Mouse (Mus musculus) liver, embryonic 12.5 days (tissue): ENCODE measurements around the gene Ppm1h. TPM values are rescaled to one million over a fixed set of nuclear protein-coding genes. Genes with fewer than 3 reads are reported as not detected.

Source experiments
- ATAC-seq: fragments of 200-750 bp; cut with Nextera tagmentation; 2 replicates; pipeline ENCODE4 v1.8.0; 2017; ENCODE audit warnings: moderate number of reproducible peaks, mild to moderate bottlenecking, moderate library complexity
- H3K27ac ChIP-seq: fragments of 300-500 bp; sonication (generic); 2 replicates; pipeline ENCODE4 v1.5.1; 2016; ENCODE audit warnings: mild to moderate bottlenecking
- H3K27me3 ChIP-seq: fragments of 300-500 bp; sonication (generic); replicated peaks from 2 replicates; pipeline ENCODE4 v1.6.1; 2016; ENCODE audit warnings: mild to moderate bottlenecking, moderate library complexity
- H3K36me3 ChIP-seq: fragments of 300-500 bp; sonication (generic); 2 replicates; pipeline ENCODE4 v1.6.1; 2016; ENCODE audit warnings: mild to moderate bottlenecking, moderate library complexity
- H3K4me1 ChIP-seq: fragments of 300-500 bp; sonication (generic); 2 replicates; pipeline ENCODE4 v1.6.1; 2016
- H3K4me2 ChIP-seq: fragments of 300-500 bp; sonication (generic); 2 replicates; pipeline ENCODE4 v1.6.1; 2016; ENCODE audit warnings: mild to moderate bottlenecking, moderate library complexity
- H3K4me3 ChIP-seq: fragments of 300-500 bp; sonication (generic); 2 replicates; pipeline ENCODE4 v1.5.1; 2016; ENCODE audit warnings: mild to moderate bottlenecking, moderate library complexity
- H3K9ac ChIP-seq: fragments of 300-500 bp; sonication (generic); 2 replicates; pipeline ENCODE4 v1.6.1; 2016; ENCODE audit warnings: mild to moderate bottlenecking, moderate library complexity
- H3K9me3 ChIP-seq: fragments of 300-500 bp; sonication (generic); replicated peaks from 2 replicates; pipeline ENCODE4 v1.6.1; 2016; ENCODE audit warnings: mild to moderate bottlenecking, moderate library complexity
- WGBS: fragments of 180-500 bp; shearing (Covaris S2); methylation state at CpG from one replicate; pipeline ENCODE4 v1.1.7; 2016; ENCODE audit not compliant: insufficient replicate concordance; 5-methylcytosine and 5-hydroxymethylcytosine counted together
- polyA plus RNA-seq: library from polyadenylated mRNA; unstranded; fragments of >200 nt; fragmentation: Nextera tagmentation; extraction: Ambion mirVana; gene quantifications from 2 replicates; pipeline ENCODE4 v1.2.1, GENCODE M21; 2016

The Ppm1h gene
- polyA plus RNA-seq, 1 experiment from 2014 or later, result 1.6 TPM

DNA sequence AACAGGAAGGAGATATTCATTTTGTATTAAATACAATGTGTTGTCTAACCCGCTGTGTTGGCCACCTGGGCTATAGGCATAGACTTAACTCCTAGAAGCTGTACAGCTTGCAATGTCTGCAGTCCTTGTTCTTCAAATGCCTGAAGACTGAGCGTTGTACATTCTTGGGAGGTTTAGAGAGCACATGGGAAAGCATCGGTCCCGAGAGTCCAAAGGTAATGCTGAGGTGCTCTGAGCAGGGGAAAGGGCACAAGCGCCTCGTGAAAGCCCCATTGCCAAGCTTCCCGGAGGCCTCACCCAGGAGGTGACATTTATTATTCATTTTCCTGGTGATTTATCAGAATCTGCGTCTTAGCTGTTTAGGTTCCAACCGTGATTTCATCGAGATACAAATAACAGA, 261.0 kb downstream of the Ppm1h start:
- Histone ChIP-seq H3K4me2 (no peak overlapping the region), H3K4me1 (no peaks in the 10 kb centered on the region), H3K27ac (no peak overlapping the region), H3K27me3 (no peaks in the 10 kb centered on the region), H3K9ac (no peak overlapping the region), H3K4me3 (no peak overlapping the region), H3K36me3 (no peaks in the 10 kb centered on the region), H3K9me3 (no peaks in the 10 kb centered on the region)
- 74% methylated on average over 10 of the region's 10 CpGs for WGBS
- no peak for ATAC-seq

DNA sequence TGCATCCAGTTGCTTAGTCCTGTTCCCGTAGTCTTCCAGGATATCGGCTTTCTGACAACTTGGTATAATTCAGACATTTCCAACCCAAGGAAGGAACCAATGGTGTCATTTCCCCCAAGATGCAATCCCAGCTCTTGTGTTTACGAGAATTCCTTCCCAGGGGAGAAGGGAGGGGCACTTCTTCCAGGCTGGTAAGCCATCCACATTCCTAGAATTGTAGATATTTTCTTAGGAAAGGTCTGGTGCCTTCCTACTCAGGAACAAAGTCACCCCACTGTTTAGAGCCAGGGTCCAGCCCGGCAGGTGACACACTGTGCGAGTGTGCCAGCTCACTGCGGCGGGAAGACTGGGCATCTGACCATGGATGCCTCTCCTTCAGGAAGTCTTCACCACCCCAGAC, 264.2 kb downstream of the Ppm1h start:
- Histone ChIP-seq H3K4me3 (no peak overlapping the region), H3K9me3 (no peaks in the 10 kb centered on the region), H3K4me2 (no peak overlapping the region), H3K36me3 (no peaks in the 10 kb centered on the region), H3K4me1 (no peaks in the 10 kb centered on the region), H3K9ac (no peak overlapping the region), H3K27me3 (no peaks in the 10 kb centered on the region), H3K27ac (no peak overlapping the region)
- ATAC-seq, result no peak
- WGBS, result 80% methylated on average over 7 of the region's 7 CpGs

DNA sequence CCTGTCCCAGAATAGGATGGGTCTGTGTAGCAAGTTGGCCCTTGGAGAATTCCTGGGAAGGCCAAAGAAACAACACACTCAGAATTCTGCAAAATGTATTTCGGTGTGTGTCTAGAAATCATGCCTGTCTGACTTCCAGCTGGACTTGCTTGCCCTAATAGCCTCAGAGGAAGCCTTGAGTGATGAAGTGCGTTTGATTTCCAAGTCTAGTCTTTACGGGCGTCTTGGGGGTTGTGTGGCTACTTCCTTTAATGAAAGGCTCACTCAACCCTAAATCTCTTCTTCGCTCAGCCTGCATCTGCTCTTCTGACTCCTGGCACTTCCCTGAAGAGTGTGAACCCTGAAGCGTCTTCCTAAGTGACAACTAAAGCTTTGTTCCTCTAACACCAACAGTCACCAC, 265.3 kb downstream of the Ppm1h start:
- 51% methylated on average over 6 of the region's 6 CpGs for WGBS
- H3K9ac ChIP-seq, result no peak overlapping the region

DNA sequence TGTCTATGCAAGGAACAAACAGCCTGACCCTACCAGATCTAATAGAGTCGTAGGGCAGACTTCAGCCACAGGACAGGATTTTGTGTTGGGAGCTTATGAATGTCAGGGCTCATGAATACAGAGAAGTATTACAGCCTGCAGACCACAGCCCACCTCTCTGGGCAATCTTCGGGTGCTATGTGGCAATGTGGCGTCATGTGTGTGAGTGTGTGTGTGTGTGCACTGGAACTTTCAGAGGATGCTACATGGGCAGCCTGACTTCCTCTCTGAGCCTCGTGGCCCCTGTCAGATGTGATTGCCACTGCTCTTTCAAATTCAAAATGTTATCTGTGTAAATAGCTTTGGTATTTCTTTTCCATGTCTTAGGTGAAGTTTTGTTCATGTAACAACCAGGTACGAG, 266.3 kb downstream of the Ppm1h start:
- H3K9me3 ChIP-seq, result no peaks in the 10 kb centered on the region
- no peaks in the 10 kb centered on the region for H3K4me1 ChIP-seq
- H3K27me3 ChIP-seq, result no peaks in the 10 kb centered on the region
- WGBS, result 49% methylated on average over 5 of the region's 5 CpGs
- H3K4me2 ChIP-seq, result no peak overlapping the region
- no peak for ATAC-seq
- no peak overlapping the region for H3K27ac ChIP-seq
- H3K9ac ChIP-seq, result no peak overlapping the region
- H3K36me3 ChIP-seq, result no peaks in the 10 kb centered on the region
- H3K4me3 ChIP-seq, result no peak overlapping the region

More for the DNA sequence above, 265.3 kb downstream of the Ppm1h start:
- H3K4me2 ChIP-seq, result no peak overlapping the region
- H3K36me3 ChIP-seq, result no peaks in the 10 kb centered on the region
- no peaks in the 10 kb centered on the region for H3K9me3 ChIP-seq
- H3K4me1 ChIP-seq, result no peaks in the 10 kb centered on the region
- ATAC-seq, result no peak
- no peak overlapping the region for H3K27ac ChIP-seq
- no peak overlapping the region for H3K4me3 ChIP-seq
- H3K27me3 ChIP-seq, result no peaks in the 10 kb centered on the region

- Histone ChIP-seq H3K4me2 (no peak overlapping the region), H3K27me3 (no peaks in the 10 kb centered on the region), H3K4me3 (no peak overlapping the region), H3K9me3 (no peaks in the 10 kb centered on the region), H3K36me3 (no peaks in the 10 kb centered on the region), H3K27ac (no peak overlapping the region), H3K9ac (no peak overlapping the region), H3K4me1 (no peaks in the 10 kb centered on the region)
- no peak for ATAC-seq
- 81% methylated on average over 6 of the region's 6 CpGs for WGBS
Measured at GRCm38 (mm10) chr10:122950966-122951365, 272.4 kb downstream of the Ppm1h start.

GRCm38 (mm10) chr10:122953576-122953975, 275.0 kb downstream of the Ppm1h start:
- H3K27me3 ChIP-seq, result no peaks in the 10 kb centered on the region
- H3K27ac ChIP-seq, result no peak overlapping the region
- H3K4me1 ChIP-seq, result no peaks in the 10 kb centered on the region
- H3K36me3 ChIP-seq, result no peaks in the 10 kb centered on the region
- 68% methylated on average over 9 of the region's 9 CpGs for WGBS
- H3K9me3 ChIP-seq, result no peaks in the 10 kb centered on the region
- no peak overlapping the region for H3K4me2 ChIP-seq
- no peak overlapping the region for H3K9ac ChIP-seq
- no peak overlapping the region for H3K4me3 ChIP-seq
- no peak for ATAC-seq

DNA sequence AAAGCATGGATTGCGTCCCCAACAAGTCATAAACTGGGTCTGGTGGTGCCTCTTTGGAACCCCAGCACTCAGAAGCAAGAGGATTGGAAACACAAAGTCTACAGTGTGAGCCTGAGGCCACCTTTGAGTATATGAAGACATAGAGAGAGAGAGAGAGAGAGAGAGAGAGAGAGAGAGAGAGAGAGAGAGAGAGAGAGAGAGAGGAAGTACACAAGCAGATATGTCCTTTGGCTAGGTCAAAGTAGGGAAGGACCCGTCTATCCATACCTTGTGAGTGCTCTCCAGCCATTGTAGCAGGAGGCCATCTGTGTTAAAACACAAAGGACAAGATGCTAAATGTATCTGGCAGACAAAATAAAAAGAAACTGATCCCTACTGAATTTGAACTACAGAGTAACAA, 279.4 kb downstream of the Ppm1h start:
- no peak for ATAC-seq
- no peak overlapping the region for H3K4me3 ChIP-seq
- peaks cover 18% of the 10 kb centered on the region for H3K27me3 ChIP-seq
- H3K4me1 ChIP-seq, result no peaks in the 10 kb centered on the region
- no peak overlapping the region for H3K9ac ChIP-seq
- 60% methylated on average over 2 of the region's 2 CpGs for WGBS
- H3K4me2 ChIP-seq, result no peak overlapping the region
- H3K27ac ChIP-seq, result no peak overlapping the region
- no peaks in the 10 kb centered on the region for H3K36me3 ChIP-seq
- H3K9me3 ChIP-seq, result no peaks in the 10 kb centered on the region

DNA sequence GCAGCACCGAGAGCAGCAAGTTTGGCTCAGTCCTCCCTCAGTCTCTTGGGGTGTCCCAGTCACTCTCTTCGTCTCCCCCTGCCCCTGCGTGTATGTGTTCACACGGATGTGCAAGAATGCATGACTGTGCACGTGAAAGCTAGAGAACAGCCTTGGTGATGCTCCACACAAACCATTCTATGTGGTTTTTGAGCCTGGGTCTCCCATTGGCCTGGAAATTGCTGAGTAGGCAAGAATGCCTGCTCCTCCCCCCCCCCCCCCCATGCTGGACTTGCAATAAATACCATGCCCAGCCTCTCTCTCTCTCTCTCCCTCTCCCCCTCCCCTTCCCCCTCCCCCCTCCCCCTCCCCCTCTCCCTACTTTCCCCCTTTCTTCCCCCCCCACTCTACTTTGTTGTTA, 280.1 kb downstream of the Ppm1h start:
- Histone ChIP-seq H3K4me1 (no peaks in the 10 kb centered on the region), H3K27me3 (peaks cover 26% of the 10 kb centered on the region), H3K27ac (no peak overlapping the region), H3K9me3 (no peaks in the 10 kb centered on the region), H3K36me3 (no peaks in the 10 kb centered on the region), H3K9ac (no peak overlapping the region), H3K4me3 (no peak overlapping the region), H3K4me2 (no peak overlapping the region)
- ATAC-seq, result no peak
- 74% methylated on average over 5 of the region's 5 CpGs for WGBS

DNA sequence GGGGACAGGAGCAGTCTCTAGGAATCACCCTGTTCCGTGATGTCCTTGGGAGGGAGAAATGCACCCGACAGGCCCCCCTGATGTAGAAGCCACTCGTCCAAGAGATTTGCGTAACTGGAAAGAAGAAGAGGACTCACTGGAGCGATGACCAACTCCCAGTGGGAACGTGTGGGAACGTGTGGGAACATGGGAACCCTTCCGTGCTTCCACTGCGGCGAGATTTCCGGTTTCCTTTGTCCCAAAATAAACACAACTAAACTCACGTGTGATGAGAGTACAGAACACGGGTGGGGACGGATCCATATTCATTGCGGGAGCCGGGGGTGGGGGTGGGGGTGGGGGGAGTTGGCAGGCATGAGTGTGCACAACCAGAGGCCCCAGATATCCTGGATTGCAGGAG, 281.7 kb downstream of the Ppm1h start:
- H3K9me3 ChIP-seq, result no peaks in the 10 kb centered on the region
- H3K9ac ChIP-seq, result no peak overlapping the region
- no peak overlapping the region for H3K4me2 ChIP-seq
- no peak overlapping the region for H3K4me3 ChIP-seq
- no peak for ATAC-seq
- 70% methylated on average over 16 of the region's 16 CpGs for whole genome bisulfite sequencing
- no peaks in the 10 kb centered on the region for H3K4me1 ChIP-seq
- H3K36me3 ChIP-seq, result no peaks in the 10 kb centered on the region
- H3K27ac ChIP-seq, result no peak overlapping the region
- peaks cover 41% of the 10 kb centered on the region for H3K27me3 ChIP-seq

- Histone ChIP-seq H3K9me3 (no peaks in the 10 kb centered on the region), H3K4me3 (no peak overlapping the region), H3K36me3 (no peaks in the 10 kb centered on the region), H3K27me3 (peaks cover 41% of the 10 kb centered on the region), H3K4me1 (no peaks in the 10 kb centered on the region), H3K4me2 (no peak overlapping the region), H3K27ac (no peak overlapping the region), H3K9ac (no peak overlapping the region)
- no peak for ATAC-seq
- WGBS, result 55% methylated on average over 16 of the region's 16 CpGs
Measured at GRCm38 (mm10) chr10:122960738-122961137, 282.2 kb downstream of the Ppm1h start.

- peaks cover 41% of the 10 kb centered on the region for H3K27me3 ChIP-seq
- no peak overlapping the region for H3K4me2 ChIP-seq
- no peaks in the 10 kb centered on the region for H3K36me3 ChIP-seq
- H3K9ac ChIP-seq, result no peak overlapping the region
- no peak overlapping the region for H3K4me3 ChIP-seq
- H3K4me1 ChIP-seq, result no peaks in the 10 kb centered on the region
- H3K27ac ChIP-seq, result no peak overlapping the region
- no peak for ATAC-seq
- H3K9me3 ChIP-seq, result no peaks in the 10 kb centered on the region
- WGBS, result 55% methylated on average over 9 of the region's 9 CpGs
Measured at GRCm38 (mm10) chr10:122961494-122961893, 282.9 kb downstream of the Ppm1h start.

GRCm38 (mm10) chr10:122962651-122963050, 284.1 kb downstream of the Ppm1h start:
- H3K27me3 ChIP-seq, result peaks cover 41% of the 10 kb centered on the region
- no peak for ATAC-seq
- 53% methylated on average over 9 of the region's 9 CpGs for WGBS

DNA sequence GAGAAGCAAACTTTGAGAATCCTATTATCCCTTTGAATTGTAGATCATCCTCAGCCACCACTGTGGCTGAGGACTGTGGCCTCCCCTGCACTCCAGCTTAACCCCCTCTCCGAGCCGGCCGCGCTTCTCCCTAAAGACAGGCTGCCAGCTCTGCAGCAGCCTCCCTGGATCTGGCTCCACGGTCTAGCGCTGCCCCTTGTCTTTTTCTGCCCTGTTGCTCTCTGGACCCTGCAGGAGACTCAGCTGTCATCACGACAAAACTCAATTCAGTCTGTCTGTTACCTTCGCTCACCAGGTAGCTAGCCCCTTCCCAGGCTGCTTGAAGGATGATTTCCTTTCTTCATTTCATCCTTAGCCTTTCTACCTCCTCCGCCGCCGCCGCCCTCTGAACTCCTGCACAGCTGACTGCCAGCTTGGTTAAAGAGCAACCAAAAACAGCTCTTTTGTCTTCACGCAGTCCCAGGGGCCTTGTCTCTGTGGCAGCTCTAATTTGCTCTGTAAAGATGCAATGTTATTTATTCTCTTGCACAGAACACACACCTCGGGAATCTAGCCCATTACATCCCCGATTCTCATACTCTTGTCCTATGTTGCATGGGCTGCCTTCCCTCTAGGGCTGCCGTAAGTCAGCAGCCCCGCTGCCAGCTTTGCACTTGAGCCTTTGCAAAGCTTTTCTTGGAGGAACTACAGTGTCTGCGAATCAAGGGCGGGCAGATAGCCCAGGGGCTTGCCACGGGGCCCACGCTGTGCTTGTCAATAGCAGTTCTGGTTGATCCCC, 285.1 kb downstream of the Ppm1h start:
- 13% methylated on average over 21 of the region's 21 CpGs for WGBS
- Histone ChIP-seq H3K4me3 (no peak overlapping the region), H3K4me1 (no peaks in the 10 kb centered on the region), H3K9me3 (no peaks in the 10 kb centered on the region), H3K36me3 (no peaks in the 10 kb centered on the region), H3K27me3 (peaks cover 41% of the 10 kb centered on the region), H3K4me2 (peak overlapping the region; percentile 33), H3K27ac (no peak overlapping the region), H3K9ac (no peak overlapping the region)
- no peak for ATAC-seq

More at GRCm38 (mm10) chr10:122962651-122963050, 284.1 kb downstream of the Ppm1h start:
- Histone ChIP-seq H3K4me2 (no peak overlapping the region), H3K36me3 (no peaks in the 10 kb centered on the region), H3K9ac (no peak overlapping the region), H3K4me3 (no peak overlapping the region), H3K4me1 (no peaks in the 10 kb centered on the region), H3K27ac (no peak overlapping the region), H3K9me3 (no peaks in the 10 kb centered on the region)
